Mouse (Mus musculus) CH12.LX (cell line): ENCODE measurements around the gene Ms4a6d. TPM values are rescaled to one million over a fixed set of nuclear protein-coding genes. Genes with fewer than 3 reads are reported as not detected.
"Not testable (repeated sequence)": the region's sequence is repeated elsewhere in the genome, so short reads cannot be mapped to it uniquely, and the experiment has no call there.

ENCODE experiments used
- DNase-seq: peaks from one replicate; pipeline ENCODE4 v3.0.0-alpha.2; 2013; ENCODE audit errors: extremely low read depth
- H3K27ac ChIP-seq: 2 replicates; pipeline ENCODE4 v1.5.1; 2012; ENCODE audit warnings: low read depth, mild to moderate bottlenecking, control low read depth, moderate library complexity; ENCODE audit not compliant: insufficient read depth
- H3K27me3 ChIP-seq: replicated peaks from 2 replicates; pipeline ENCODE3; 2012; ENCODE audit warnings: inconsistent platforms
- H3K36me3 ChIP-seq, 2 experiments: replicated peaks in 1 of 2; 2 replicates each; pipeline versions ENCODE3 to v1.6.1; 2012; ENCODE audit warnings: inconsistent platforms in 1 of 2, low read length in 1 of 2, mild to moderate bottlenecking in 1 of 2, mixed read lengths in 1 of 2, moderate library complexity in 1 of 2; ENCODE audit not compliant: control insufficient read depth in 1 of 2, insufficient read depth in 1 of 2
- H3K4me1 ChIP-seq, 2 experiments: 2 replicates each; pipeline ENCODE4 v1.6.1; 2012; ENCODE audit warnings: inconsistent platforms in 1 of 2, moderate library complexity in 1 of 2; ENCODE audit not compliant: insufficient read depth in 2 of 2, control insufficient read depth in 1 of 2
- H3K4me2 ChIP-seq: 2 replicates; pipeline ENCODE4 v1.6.1; 2012; ENCODE audit warnings: low read depth, mild to moderate bottlenecking, control low read depth; ENCODE audit not compliant: poor library complexity, insufficient read depth, severe bottlenecking
- H3K4me3 ChIP-seq, 3 experiments: fragments of 150-350 bp in 1 of 3; sonication (generic) in 1 of 3; replicated peaks in 1 of 3; 2 replicates each; pipeline versions ENCODE3 to v1.5.1; 2011 to 2012; ENCODE audit warnings: low read depth in 2 of 3, low read length in 2 of 3, mild to moderate bottlenecking in 2 of 3, moderate library complexity in 2 of 3, control low read depth in 1 of 3, improper control_type of control experiment in 1 of 3, inconsistent platforms in 1 of 3, mixed read lengths in 1 of 3; ENCODE audit not compliant: poor library complexity in 1 of 3
- H3K79me2 ChIP-seq: replicated peaks from 2 replicates; pipeline ENCODE4 v1.6.1; 2012; ENCODE audit warnings: mild to moderate bottlenecking, moderate library complexity; ENCODE audit not compliant: control insufficient read depth, poor library complexity, insufficient read depth, severe bottlenecking; ENCODE audit errors: extremely low read depth
- H3K9ac ChIP-seq: 2 replicates; pipeline ENCODE4 v1.6.1; 2012; ENCODE audit warnings: low read depth, mild to moderate bottlenecking, control low read depth, moderate library complexity; ENCODE audit not compliant: insufficient read depth
- H3K9me3 ChIP-seq: replicated peaks from 2 replicates; pipeline ENCODE3; 2012; ENCODE audit warnings: low read length, inconsistent platforms, mixed read lengths
- BHLHE40 ChIP-seq: IDR thresholded peaks from 2 replicates; pipeline ENCODE4 v1.6.1; 2011; ENCODE audit warnings: mild to moderate bottlenecking, low read depth, low read length, improper control_type of control experiment
- CHD1 ChIP-seq: IDR thresholded peaks from 2 replicates; pipeline ENCODE4 v1.6.1; 2012; ENCODE audit warnings: low read depth, low read length, improper control_type of control experiment, inconsistent platforms
- CHD2 ChIP-seq: IDR thresholded peaks from 2 replicates; pipeline ENCODE4 v1.6.1; 2011; ENCODE audit warnings: low read length, improper control_type of control experiment
- ELF1 ChIP-seq: IDR thresholded peaks from 2 replicates; pipeline ENCODE4 v1.6.1; 2014; ENCODE audit warnings: low read depth, mild to moderate bottlenecking, inconsistent platforms, low read length, improper control_type of control experiment
- EP300 ChIP-seq: IDR thresholded peaks from 2 replicates; pipeline ENCODE4 v1.6.1; 2011; ENCODE audit warnings: low read length, improper control_type of control experiment
- ETS1 ChIP-seq: conservative IDR thresholded peaks from 2 replicates; pipeline ENCODE4 v1.6.1; 2012; ENCODE audit warnings: low read depth, mild to moderate bottlenecking, inconsistent platforms, low read length, improper control_type of control experiment, moderate library complexity
- HCFC1 ChIP-seq: IDR thresholded peaks from 2 replicates; pipeline ENCODE4 v1.6.1; 2012; ENCODE audit warnings: low read depth, mild to moderate bottlenecking, inconsistent platforms, low read length, improper control_type of control experiment
- JUND ChIP-seq: conservative IDR thresholded peaks from 2 replicates; pipeline ENCODE4 v1.6.1; 2011; ENCODE audit warnings: low read depth, low read length, improper control_type of control experiment
- MAZ ChIP-seq: IDR thresholded peaks from 2 replicates; pipeline ENCODE4 v1.6.1; 2012; ENCODE audit warnings: low read depth, mild to moderate bottlenecking, inconsistent platforms, low read length, improper control_type of control experiment, moderate library complexity
- MEF2A ChIP-seq: IDR thresholded peaks from 2 replicates; pipeline ENCODE4 v1.6.1; 2014; ENCODE audit warnings: low read depth, mild to moderate bottlenecking, inconsistent platforms, low read length, improper control_type of control experiment, borderline replicate concordance
- NRF1 ChIP-seq: IDR thresholded peaks from 2 replicates; pipeline ENCODE4 v1.6.1; 2014; ENCODE audit warnings: low read depth, mild to moderate bottlenecking, inconsistent platforms, low read length, improper control_type of control experiment, moderate library complexity
- PAX5 ChIP-seq: IDR thresholded peaks from 2 replicates; pipeline ENCODE4 v1.6.1; 2012; ENCODE audit warnings: low read length, inconsistent platforms, mixed read lengths
- POLR2AphosphoS2 ChIP-seq: IDR thresholded peaks from 2 replicates; pipeline ENCODE4 v1.6.1; 2011; ENCODE audit warnings: low read depth, low read length, improper control_type of control experiment
- SMC3 ChIP-seq: IDR thresholded peaks from 2 replicates; pipeline ENCODE4 v1.6.1; 2011; ENCODE audit warnings: low read depth, low read length, improper control_type of control experiment
- TCF12 ChIP-seq: IDR thresholded peaks from 2 replicates; pipeline ENCODE4 v1.6.1; 2014; ENCODE audit warnings: low read depth, mild to moderate bottlenecking, inconsistent platforms, low read length, improper control_type of control experiment
- UBTF ChIP-seq: IDR thresholded peaks from 2 replicates; pipeline ENCODE4 v1.6.1; 2012; ENCODE audit warnings: low read depth, mild to moderate bottlenecking, inconsistent platforms, low read length, improper control_type of control experiment, moderate library complexity
- USF2 ChIP-seq: conservative IDR thresholded peaks from 2 replicates; pipeline ENCODE4 v1.6.1; 2011; ENCODE audit warnings: low read depth, low read length, improper control_type of control experiment
- ZKSCAN1 ChIP-seq: IDR thresholded peaks from 2 replicates; pipeline ENCODE4 v1.6.1; 2012; ENCODE audit warnings: low read depth, inconsistent platforms, low read length, improper control_type of control experiment, borderline replicate concordance
- ZMIZ1 ChIP-seq: IDR thresholded peaks from 2 replicates; pipeline ENCODE4 v1.6.1; 2012; ENCODE audit warnings: low read depth, mild to moderate bottlenecking, inconsistent platforms, low read length, improper control_type of control experiment
- ZNF384 ChIP-seq: IDR thresholded peaks from 2 replicates; pipeline ENCODE4 v1.6.1; 2012; ENCODE audit warnings: low read depth, low read length, improper control_type of control experiment, inconsistent platforms
- dilution Hi-C: fragments of 300-500 bp; cut with MboI; formaldehyde crosslinking; loops from 2 replicates; pipeline ENCODE4 v1.14.3; 2020; ENCODE audit warnings: low sequenced_read_pairs; ENCODE audit not compliant: extremely low pct_unique_long_range_greater_than_20kb, extremely low pct_ligation_motif_present
- in situ Hi-C: fragments of 300-500 bp; cut with MboI; formaldehyde crosslinking; loops from 3 replicates; pipeline ENCODE4 v1.14.3; 2019; ENCODE audit warnings: low sequenced_read_pairs, low pct_ligation_motif_present, low pct_unique_long_range_greater_than_20kb, mixed read lengths
- polyA plus RNA-seq: library from polyadenylated mRNA; unstranded; fragments of >175 nt; gene quantifications from 2 replicates; pipeline ENCODE4 v1.2.1, GENCODE M21; 2012; ENCODE audit warnings: low read depth; ENCODE audit not compliant: insufficient read length
- total RNA-seq, 2 experiments: library from RNA; depleted of rRNA; stranded (reverse); fragments of 300-350 nt in 1 of 2; fragments of >200 nt in 1 of 2; gene quantifications; 2 replicates each; pipeline ENCODE4 v1.2.3; 2012 to 2014

Gene Ms4a6d
- total and polyA plus RNA-seq, 3 experiments, result 2.7 to 3.3 (median 2.8) TPM

DNA sequence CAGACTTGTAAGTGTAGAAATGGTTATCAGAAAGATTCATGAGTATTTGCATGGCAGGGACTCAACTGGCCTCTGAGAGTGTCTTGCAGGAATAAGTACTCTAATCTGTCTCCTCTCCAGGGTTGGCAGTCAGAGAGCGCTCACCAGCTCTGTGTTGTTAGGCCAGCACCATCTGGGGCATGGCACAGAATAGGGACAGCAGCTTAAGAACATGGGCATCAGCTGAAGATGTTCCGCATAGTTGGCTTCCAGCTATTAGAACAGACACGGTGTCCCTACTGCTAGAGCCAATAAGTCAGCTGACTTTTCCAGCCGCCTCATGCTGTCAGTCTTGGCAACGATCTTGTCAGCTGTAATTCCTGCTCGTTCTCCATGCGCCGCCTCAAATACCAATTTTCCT lies 29.7 kb downstream of the Ms4a6d start:
- Histone ChIP-seq H3K79me2 (no peaks in the 10 kb centered on the region), H3K9me3 (no peaks in the 10 kb centered on the region), H3K4me3 (no peak overlapping the region), H3K4me1 (no peaks in the 10 kb centered on the region), H3K36me3 (no peaks in the 10 kb centered on the region), H3K27ac (no peak overlapping the region), H3K9ac (no peak overlapping the region), H3K4me2 (no peak overlapping the region), H3K27me3 (no peaks in the 10 kb centered on the region)
- no peak for DNase-seq
- in situ Hi-C loops, result no loop called here
- no peak for TF ChIP-seq NRF1
- no peak for TF ChIP-seq MEF2A
- dilution Hi-C loops, result no loop called here

DNA sequence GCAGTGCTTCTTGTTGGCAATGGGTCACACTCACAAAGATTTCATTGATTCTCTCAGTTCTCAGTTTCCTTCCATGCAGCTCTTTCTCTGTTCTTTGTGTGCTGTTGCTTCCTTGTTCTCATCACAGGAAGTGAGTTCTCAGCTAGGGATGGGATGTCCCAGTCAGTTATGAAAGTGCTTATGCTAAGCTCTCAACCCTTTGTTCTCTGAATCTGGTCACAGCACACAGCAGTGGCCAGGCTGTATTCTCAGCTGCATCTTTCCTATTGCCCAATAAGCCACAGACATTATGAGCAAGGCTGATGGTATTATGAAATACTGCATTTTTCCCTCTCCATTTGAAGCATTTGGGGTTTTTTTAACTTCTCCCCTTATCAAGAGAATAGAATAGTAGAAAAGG lies 45.1 kb downstream of the Ms4a6d start:
- DNase-seq, H3K9me3 ChIP-seq, H3K4me1 ChIP-seq, H3K4me3 ChIP-seq, H3K27me3 ChIP-seq, dilution Hi-C loops, H3K4me2 ChIP-seq, H3K79me2 ChIP-seq, H3K36me3 ChIP-seq, H3K9ac ChIP-seq, H3K27ac ChIP-seq, in situ Hi-C loops: not testable (repeated sequence)

DNA sequence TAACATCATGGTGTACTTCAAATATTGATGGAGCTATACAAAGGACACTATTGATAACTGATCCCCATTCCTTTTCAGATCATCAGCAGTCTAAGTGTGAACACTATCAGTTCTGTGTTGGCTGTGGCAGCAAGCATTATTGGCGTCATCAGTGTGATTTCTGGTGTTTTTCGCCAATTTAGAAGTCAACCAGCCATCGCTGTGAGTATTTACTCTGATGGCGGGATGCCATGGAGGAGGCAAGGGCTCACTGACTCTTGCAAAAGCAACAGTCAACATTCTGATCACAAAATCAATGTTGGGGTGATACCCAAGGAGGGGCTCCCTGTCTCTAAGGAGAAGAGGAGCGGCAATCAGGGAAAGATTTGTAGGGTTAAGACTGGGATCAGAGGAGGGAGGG lies 49.9 kb downstream of the Ms4a6d start:
- Histone ChIP-seq H3K9me3 (no peaks in the 10 kb centered on the region), H3K9ac (no peak overlapping the region), H3K4me3 (no peak overlapping the region), H3K79me2 (no peaks in the 10 kb centered on the region), H3K36me3 (no peaks in the 10 kb centered on the region), H3K4me1 (peaks cover 0 to 2% of the 10 kb centered on the region in 2 experiments; a peak in 1 of 4 replicates), H3K27me3 (no peaks in the 10 kb centered on the region), H3K27ac (no peak overlapping the region), H3K4me2 (no peak overlapping the region)
- in situ Hi-C loops, result no loop called here
- TF ChIP-seq EP300 (no peak), ELF1 (no peak), ZNF384 (no peak), JUND (no peak), MAZ (no peak), USF2 (no peak), CHD1 (no peak), CHD2 (no peak), UBTF (no peak), ETS1 (no peak), HCFC1 (no peak), SMC3 (no peak), ZMIZ1 (no peak), BHLHE40 (no peak), MEF2A (no peak), ZKSCAN1 (no peak), TCF12 (no peak), PAX5 (no peak), POLR2AphosphoS2 (no peak)
- dilution Hi-C loops, result no loop called here
- no peak for DNase-seq
